Mouse (Mus musculus) G1E (cell line): ENCODE results near the gene Klc3. TPM values are rescaled to one million over a fixed set of nuclear protein-coding genes. Genes with fewer than 3 reads are reported as not detected.

Experiments used
- ATAC-seq: 2 replicates; pipeline ENCODE4 v1.8.0; 2016; ENCODE audit warnings: mild to moderate bottlenecking; ENCODE audit not compliant: insufficient number of reproducible peaks, poor library complexity, low FRiP score, severe bottlenecking; ENCODE audit errors: extremely low read depth
- DNase-seq: peaks from one replicate; pipeline ENCODE4 v3.0.0; 2012; ENCODE audit warnings: low spot score
- H3K27me3 ChIP-seq: 2 replicates; pipeline ENCODE4 v1.6.1; 2012; ENCODE audit warnings: mild to moderate bottlenecking, low read length, inconsistent platforms; ENCODE audit not compliant: insufficient read depth
- H3K36me3 ChIP-seq: replicated peaks from 2 replicates; pipeline ENCODE3; 2012; ENCODE audit warnings: mild to moderate bottlenecking, inconsistent platforms
- H3K4me1 ChIP-seq: 2 replicates; pipeline ENCODE4 v1.6.1; 2012; ENCODE audit warnings: low read depth, low read length, inconsistent platforms, mixed read lengths; ENCODE audit not compliant: insufficient read depth
- H3K4me3 ChIP-seq: 2 replicates; pipeline ENCODE4 v1.5.1; 2012; ENCODE audit warnings: low read depth, mild to moderate bottlenecking, inconsistent platforms, low read length, moderate library complexity, mixed read lengths
- H3K9me3 ChIP-seq: replicated peaks from 2 replicates; pipeline ENCODE4 v1.6.1; 2012; ENCODE audit warnings: inconsistent platforms
- CTCF ChIP-seq: IDR thresholded peaks from 2 replicates; pipeline ENCODE4 v1.5.1; 2012; ENCODE audit warnings: low read depth, low read length, inconsistent platforms, mixed read lengths
- GATA1 ChIP-seq: IDR thresholded peaks from 2 replicates; pipeline ENCODE4 v1.6.1; 2012; ENCODE audit warnings: borderline replicate concordance, low read length, inconsistent platforms, mixed read lengths
- GATA2 ChIP-seq: IDR thresholded peaks from 2 replicates; pipeline ENCODE4 v1.6.1; 2012; ENCODE audit warnings: low read depth, low read length, inconsistent platforms, borderline replicate concordance
- POLR2AphosphoS5 ChIP-seq: IDR thresholded peaks from 2 replicates; pipeline ENCODE4 v1.6.1; 2012; ENCODE audit warnings: low read depth, low read length, inconsistent platforms; ENCODE audit not compliant: insufficient replicate concordance
- TAL1 ChIP-seq: conservative IDR thresholded peaks from 2 replicates; pipeline ENCODE4 v1.6.1; 2012; ENCODE audit warnings: low read depth, low read length, inconsistent platforms, mixed read lengths
- polyA plus RNA-seq: library from polyadenylated mRNA; stranded (reverse); fragments of >175 nt; gene quantifications from 2 replicates; pipeline ENCODE4 v1.2.3, GENCODE M21; 2012
- total RNA-seq, 2 experiments: library from RNA; stranded (forward) in 1 of 2; stranded (reverse) in 1 of 2; fragments of 200-1000 nt in 1 of 2; fragments of >200 nt in 1 of 2; fragmentation: Nextera tagmentation in 1 of 2; gene quantifications; 2 replicates each; pipeline ENCODE4 v1.2.3; 2014 to 2017

Gene Klc3
- total and polyA plus RNA-seq, 3 experiments = 0.11 to 0.69 TPM; not detected in 1

GRCm38 (mm10) chr7:19426349-19426748, 22.4 kb upstream of the Klc3 start:
- TF ChIP-seq CTCF (no peak), TAL1 (no peak), GATA1 (no peak), POLR2AphosphoS5 (no peak), GATA2 (no peak)
- H3K4me1 ChIP-seq = peaks cover 6% of the 10 kb centered on the region
- H3K4me3 ChIP-seq = no peak overlapping the region
- ATAC-seq = no peak
- H3K27me3 ChIP-seq = no peaks in the 10 kb centered on the region
- peaks cover 60% of the 10 kb centered on the region for H3K36me3 ChIP-seq
- DNase-seq = no peak
- H3K9me3 ChIP-seq = no peaks in the 10 kb centered on the region

- H3K4me1 ChIP-seq = peaks cover 18% of the 10 kb centered on the region
- ATAC-seq (no peak), DNase-seq (no peak)
- peaks cover 38% of the 10 kb centered on the region for H3K36me3 ChIP-seq
- H3K27me3 ChIP-seq = peaks cover 15% of the 10 kb centered on the region; the same call in 1 of the 2 replicates
- no peaks in the 10 kb centered on the region for H3K9me3 ChIP-seq
- no peak overlapping the region for H3K4me3 ChIP-seq
- no peak for TF ChIP-seq CTCF
- TF ChIP-seq GATA2 = no peak
- no peak for TF ChIP-seq POLR2AphosphoS5
- no peak for TF ChIP-seq GATA1
- TF ChIP-seq TAL1 = no peak
Observed at GRCm38 (mm10) chr7:19424051-19424450, 20.1 kb upstream of the Klc3 start.

GRCm38 (mm10) chr7:19423083-19423482, 19.2 kb upstream of the Klc3 start:
- Histone ChIP-seq H3K4me3 (no peak overlapping the region), H3K36me3 (peaks cover 29% of the 10 kb centered on the region), H3K4me1 (peaks cover 18% of the 10 kb centered on the region), H3K27me3 (peaks cover 17% of the 10 kb centered on the region; the same call in 1 of the 2 replicates), H3K9me3 (no peaks in the 10 kb centered on the region)
- DNase-seq (no peak), ATAC-seq (no peak)
- TF ChIP-seq TAL1 (no peak), GATA1 (no peak), CTCF (no peak)

GRCm38 (mm10) chr7:19420821-19421636, 17.1 kb upstream of the Klc3 start:
- H3K27me3 ChIP-seq = peaks cover 23% of the 10 kb centered on the region
- ATAC-seq (peak; percentile 89), DNase-seq (peak; percentile 81)
- H3K36me3 ChIP-seq = peaks cover 10% of the 10 kb centered on the region
- H3K4me3 ChIP-seq = peak overlapping the region; percentile 60; the same call in 1 of the 2 replicates
- H3K9me3 ChIP-seq = no peaks in the 10 kb centered on the region
- peaks cover 19% of the 10 kb centered on the region for H3K4me1 ChIP-seq
- TF ChIP-seq TAL1 (no peak), GATA2 (no peak), GATA1 (no peak), POLR2AphosphoS5 (no peak), CTCF (no peak)

- no peak overlapping the region; the same call in 1 of the 2 replicates for H3K4me3 ChIP-seq
- ATAC-seq (no peak), DNase-seq (no peak)
- peaks cover 28% of the 10 kb centered on the region for H3K27me3 ChIP-seq
- no peak for TF ChIP-seq TAL1
- no peak for TF ChIP-seq POLR2AphosphoS5
- no peak for TF ChIP-seq GATA1
- TF ChIP-seq CTCF = no peak
- TF ChIP-seq GATA2 = no peak
- peaks cover 22% of the 10 kb centered on the region for H3K4me1 ChIP-seq
- no peaks in the 10 kb centered on the region for H3K9me3 ChIP-seq
- H3K36me3 ChIP-seq = peaks cover under 1% of the 10 kb centered on the region
Observed at GRCm38 (mm10) chr7:19420121-19420520, 16.2 kb upstream of the Klc3 start.

GRCm38 (mm10) chr7:19416590-19416989, 12.7 kb upstream of the Klc3 start:
- Histone ChIP-seq H3K4me3 (no peak overlapping the region), H3K27me3 (peaks cover 46% of the 10 kb centered on the region), H3K36me3 (no peaks in the 10 kb centered on the region), H3K4me1 (peaks cover 21% of the 10 kb centered on the region), H3K9me3 (0 out of 2 replicates have a peak, but pooled peaks cover 3% of the 10 kb centered on the region)
- no peak for DNase-seq
- TF ChIP-seq CTCF (no peak), GATA1 (no peak), POLR2AphosphoS5 (no peak), TAL1 (no peak), GATA2 (no peak)
- no peak for ATAC-seq
